In genomic region chr19:21750154-21750553, GRCm38 (mm10) we compare ENCODE assay signal across 18 mouse cellular contexts. TPM values are rescaled to one million over a fixed set of nuclear protein-coding genes. Genes with fewer than 3 reads are reported as not detected.
DNase-seq lines count a peak whose midpoint lies in the region; TF ChIP-seq lines count a peak whose summit lies in the region.
"Had no signal": no experiment of that assay in that cellular context is flagged by ENCODE, and none has a peak within 500 bp of the region (broad histone marks: within the 10 kb centered on the region; RNA-seq: fewer than 3 reads in every experiment).

No protein-coding gene starts in this region.

- H3K4me1 ChIP-seq in MEL (ENCODE audit: control insufficient read depth in 1 of 2, insufficient read depth in 2 of 2, low read length in 2 of 2), result peaks cover 7 to 13% of the 10 kb centered on the region in 2 experiments

- TF ChIP-seq CTCF in MEL (IDR thresholded peaks at IDR 0.05 in 2 of 3, conservative IDR thresholded peaks at IDR 0.05 in 1 of 3; ENCODE audit: control insufficient read depth in 1 of 3, insufficient read depth in 1 of 3, low read depth in 2 of 3, low read length in 3 of 3, poor library complexity in 1 of 3, severe bottlenecking in 1 of 3), result no peak

- H3K4me3 ChIP-seq in MEL (ENCODE audit: control insufficient read depth in 1 of 2, insufficient read depth in 1 of 2, low read depth in 2 of 2, low read length in 2 of 2), result no peak overlapping the region

- TF ChIP-seq EP300 in MEL (IDR thresholded peaks at IDR 0.05; ENCODE audit: low read depth in 1 of 2, low read length in 2 of 2), result peak; percentile 91 to 95

- no peak for TF ChIP-seq POLR2A in MEL (IDR thresholded peaks at IDR 0.05; ENCODE audit: control insufficient read depth in 1 of 2, insufficient read depth in 1 of 2, low read depth in 1 of 2, low read length in 2 of 2, poor library complexity in 1 of 2)

- TF ChIP-seq RAD21 in MEL (IDR thresholded peaks at IDR 0.05; ENCODE audit: low read depth, low read length), result no peak

- intact Hi-C loops in left cerebral cortex, postnatal 4 days (cut with DNase I), result no loop called here

- H3K9ac ChIP-seq in MEL (ENCODE audit: control insufficient read depth, low read depth, low read length, poor library complexity, severe bottlenecking), result no peak overlapping the region

- peaks cover 0 to 20% of the 10 kb centered on the region in 2 experiments; a peak in 2 of 4 replicates for H3K36me3 ChIP-seq in MEL (ENCODE audit: control insufficient read depth in 1 of 2, insufficient read depth in 2 of 2, low read length in 2 of 2)
- H3K36me3 ChIP-seq: G1E had no signal

- DNase-seq in MEL (ENCODE audit: low read depth, low spot score) (peak; percentile 67), MEL-GATA-1-ER (ENCODE audit: extremely low read depth, low read depth) (peak; percentile 41)
- DNase-seq in left cerebral cortex, postnatal 4 days, result no peak
- no peak for DNase-seq in frontal cortex, postnatal 36 days (ENCODE audit: low spot score in 2 of 2)
- DNase-seq: adrenal gland, adult 2 months; adrenal gland, adult 8-10 months; adrenal gland, postnatal 10 days; adrenal gland, postnatal 14 days; adrenal gland, postnatal 25 days; adrenal gland, postnatal 36 days; B cell, adult 2 months; cerebellum, adult 11 months; cerebellum, adult 11-12 months; cerebellum, adult 18-20 months; cerebellum, adult 2 months; cerebellum, adult 8-10 months had no signal

- H3K79me2 ChIP-seq in MEL (ENCODE audit: control insufficient read depth, insufficient read depth, low read length, poor library complexity), result no peaks in the 10 kb centered on the region

- H3K9me3 ChIP-seq in MEL (replicated peaks; ENCODE audit: insufficient read depth, low read length), result no peaks in the 10 kb centered on the region
- H3K9me3 ChIP-seq: G1E had no signal

- H3K27me3 ChIP-seq in MEL (ENCODE audit: control insufficient read depth in 1 of 2, insufficient read depth in 2 of 2, low read length in 2 of 2), result no peaks in the 10 kb centered on the region
- H3K27me3 ChIP-seq: CH12.LX had no signal

- peak overlapping the region; percentile 95 for H3K27ac ChIP-seq in MEL (ENCODE audit: control insufficient read depth, low read depth, low read length)

TF ChIP-seq in MEL, 35 proteins besides CTCF, POLR2A, EP300 and RAD21:
- TF ChIP-seq MAFK (IDR thresholded peaks at IDR 0.05; ENCODE audit: borderline replicate concordance, low read depth, low read length) (no peak), ZC3H11A (IDR thresholded peaks at IDR 0.05; ENCODE audit: low read depth, low read length) (no peak), ELF1 (IDR thresholded peaks at IDR 0.05; ENCODE audit: low read depth, low read length) (no peak), RCOR1 (IDR thresholded peaks at IDR 0.05; ENCODE audit: low read depth, low read length) (0 out of 2 replicates have a peak, but pooled peaks have one; percentile 42), ZNF384 (IDR thresholded peaks at IDR 0.05; ENCODE audit: low read depth, low read length) (no peak), POLR2AphosphoS2 (IDR thresholded peaks at IDR 0.05; ENCODE audit: low read length) (no peak), MXI1 (IDR thresholded peaks at IDR 0.05; ENCODE audit: low read depth, low read length) (no peak), CHD2 (IDR thresholded peaks at IDR 0.05; ENCODE audit: low read length) (no peak), MAZ (IDR thresholded peaks at IDR 0.05; ENCODE audit: low read depth, low read length) (no peak), ZKSCAN1 (IDR thresholded peaks at IDR 0.05; ENCODE audit: low read depth, low read length) (no peak), GATA1 (IDR thresholded peaks at IDR 0.05; ENCODE audit: low read depth, low read length) (peak; percentile 81), NELFE (IDR thresholded peaks at IDR 0.05; ENCODE audit: low read depth, low read length) (no peak), TCF12 (IDR thresholded peaks at IDR 0.05; ENCODE audit: low read depth, low read length) (peak; percentile 54; the same call in 1 of the 2 replicates), GABPA (IDR thresholded peaks at IDR 0.05; ENCODE audit: low read depth, low read length) (no peak), MYC (IDR thresholded peaks at IDR 0.05; ENCODE audit: low read depth, low read length) (no peak), USF2 (IDR thresholded peaks at IDR 0.05; ENCODE audit: borderline replicate concordance in 1 of 2, insufficient read depth in 1 of 2, low read depth in 1 of 2, low read length in 2 of 2) (no peak), JUND (IDR thresholded peaks at IDR 0.05; ENCODE audit: low read depth, low read length) (peak; percentile 79; the same call in 1 of the 2 replicates), MEF2A (IDR thresholded peaks at IDR 0.05; ENCODE audit: extremely low read depth, insufficient replicate concordance, low read depth, low read length, poor library complexity, severe bottlenecking) (no peak), CHD1 (IDR thresholded peaks at IDR 0.05; ENCODE audit: low read depth, low read length) (no peak), TAL1 (IDR thresholded peaks at IDR 0.05; ENCODE audit: low read length) (no peak), UBTF (IDR thresholded peaks at IDR 0.05; ENCODE audit: borderline replicate concordance, insufficient read depth, low read depth, low read length) (no peak), NRF1 (IDR thresholded peaks at IDR 0.05; ENCODE audit: insufficient read depth, low read depth, low read length, poor library complexity, severe bottlenecking) (no peak), HCFC1 (IDR thresholded peaks at IDR 0.05; ENCODE audit: low read depth, low read length) (no peak), SMC3 (IDR thresholded peaks at IDR 0.05; ENCODE audit: low read depth, low read length) (no peak), ETS1 (IDR thresholded peaks at IDR 0.05; ENCODE audit: low read depth, low read length) (no peak), POLR2AphosphoS5 (IDR thresholded peaks at IDR 0.05; ENCODE audit: borderline replicate concordance, low read depth, low read length) (no peak), TBP (IDR thresholded peaks at IDR 0.05; ENCODE audit: low read depth, low read length) (peak; percentile 58; the same call in 1 of the 2 replicates), SIN3A (IDR thresholded peaks at IDR 0.05; ENCODE audit: low read length) (peak; percentile 50; the same call in 1 of the 2 replicates), BHLHE40 (IDR thresholded peaks at IDR 0.05; ENCODE audit: borderline replicate concordance, low read depth, low read length) (no peak), ZMIZ1 (IDR thresholded peaks at IDR 0.05; ENCODE audit: low read depth, low read length) (no peak), KAT2A (conservative IDR thresholded peaks at IDR 0.05; ENCODE audit: low read depth, low read length) (no peak), USF1 (IDR thresholded peaks at IDR 0.05; ENCODE audit: low read depth, low read length) (no peak), E2F4 (IDR thresholded peaks at IDR 0.05; ENCODE audit: borderline replicate concordance, low read depth, low read length) (no peak), MAX (IDR thresholded peaks at IDR 0.05; ENCODE audit: low read length) (no peak), MYB (IDR thresholded peaks at IDR 0.05; ENCODE audit: low read depth, low read length) (peak; percentile 88)
TF ChIP-seq in MEL: peak in this region for 7.

RNA-seq across cellular contexts. Expression of gene Cemip2, which starts 28.0 kb away (rescaled TPM):
- 5.9 and 8.2 TPM in 2 replicates for total RNA-seq in MEL (2012; rRNA removed)
- 1 to 10 TPM in 1 of 2 experiments, not detected in 1; 5.0 TPM for polyA plus RNA-seq in MEL (2012; ENCODE audit: insufficient read depth in 1 of 2, insufficient read length in 2 of 2, low read depth in 1 of 2, low replicate concordance in 2 of 2, missing spikeins in 1 of 2)
- total RNA-seq in left cerebral cortex, postnatal 4 days (2021), result 10 to 100 TPM; 27.9 to 28.3 TPM

Comparison
In these comparisons a context has a peak if more than half of its experiments do, and no peak if none do; other contexts are left out.
1. DNase-seq: peak in MEL (single experiment) and MEL-GATA-1-ER (single experiment); none in left cerebral cortex, postnatal 4 days (single experiment) and frontal cortex, postnatal 36 days (0 of 2).